Mouse (Mus musculus): ENCODE measurements around the gene Gm10553. TPM values are rescaled to one million over a fixed set of nuclear protein-coding genes. Genes with fewer than 3 reads are reported as not detected.

Gene Gm10553
- total RNA-seq, 2 experiments from 2014 or later: not detected

Other genes starting within 250 kb of the Gm10553 start
- 10 to 100 TPM; 22.0 to 26.0 TPM for gene Slc16a14, start 165.0 kb upstream of the Gm10553 start, total RNA-seq (2021)
- gene A530032D15Rik, start 9.7 kb downstream of the Gm10553 start, total RNA-seq (2021): not detected
- gene C130026I21Rik, start 170.4 kb downstream of the Gm10553 start, total RNA-seq (2021): under 1 TPM; 0.43 to 0.71 TPM